Comparison of ENCODE assay signal across 27 mouse cellular contexts in genomic region chr11:99129287-99129686, GRCm38 (mm10). TPM values are rescaled to one million over a fixed set of nuclear protein-coding genes. Genes with fewer than 3 reads are reported as not detected.
DNase-seq lines count a peak whose midpoint lies in the region; ATAC-seq and TF ChIP-seq lines count a peak whose summit lies in the region.
"Had no signal": no experiment of that assay in that cellular context is flagged by ENCODE, and none has a peak within 500 bp of the region (broad histone marks: within the 10 kb centered on the region; RNA-seq: fewer than 3 reads in every experiment).

No protein-coding gene starts in this region.

- no peak for DNase-seq in hindbrain, embryonic 10.5 days (ENCODE audit: low spot score)
- DNase-seq in hindbrain, embryonic 11.5 days (ENCODE audit: low spot score), result no peak
- no peak for DNase-seq in neural tube, embryonic 10.5 days (ENCODE audit: extremely low spot score, low spot score)
- peak; percentile 49 for DNase-seq in brain, embryonic 14.5 days (ENCODE audit: low read depth)
- DNase-seq in kidney, adult 8-10 months, result no peak
- no peak for DNase-seq in right cerebral cortex, postnatal 25 days
- DNase-seq: adrenal gland, postnatal 25 days; cerebellum, adult 18-20 months; cerebellum, postnatal 10 days; gastrocnemius, postnatal 14 days; heart, adult 11 months; heart, postnatal 4 days; kidney, adult 11 months; kidney, postnatal 36 days; liver, postnatal 0 days; lung, postnatal 10 days; midbrain, embryonic 14.5 days; thymus, postnatal 14 days had no signal

- TF ChIP-seq POLR2A in brain, embryonic 14.5 days (IDR thresholded peaks at IDR 0.05; ENCODE audit: borderline replicate concordance, extremely low read depth, insufficient read depth, insufficient read length, poor library complexity, severe bottlenecking), result no peak

- no peak for ATAC-seq in hindbrain, embryonic 11.5 days (ENCODE audit: low FRiP score)
- peak; percentile 32; the same call in 1 of the 2 replicates for ATAC-seq in neural tube, embryonic 13.5 days (ENCODE audit: low read depth)
- ATAC-seq: forebrain, embryonic 13.5 days; inflammation-experienced regulatory T-cells, adult 6 months; liver, embryonic 12.5 days; liver, postnatal 0 days had no signal

- no peak for TF ChIP-seq CTCF in brain, embryonic 14.5 days (IDR thresholded peaks at IDR 0.05; ENCODE audit: borderline replicate concordance, extremely low read depth, insufficient read depth, insufficient read length)

- WGBS in hindbrain, embryonic 10.5 days, result 62% methylated on average over 2 of the region's 2 CpGs
- 68% methylated on average over 2 of the region's 2 CpGs for WGBS in hindbrain, embryonic 11.5 days
- 0% methylated on average over 2 of the region's 2 CpGs for WGBS in neural tube, embryonic 13.5 days

- H3K27me3 ChIP-seq in hindbrain, embryonic 10.5 days (ENCODE audit: insufficient read depth, poor library complexity, severe bottlenecking), result 0 out of 2 replicates have a peak, but pooled peaks cover 9% of the 10 kb centered on the region
- H3K27me3 ChIP-seq in hindbrain, embryonic 11.5 days (ENCODE audit: control insufficient read depth, insufficient read depth, low read length), result no peaks in the 10 kb centered on the region
- no peaks in the 10 kb centered on the region for H3K27me3 ChIP-seq in neural tube, embryonic 13.5 days
- H3K27me3 ChIP-seq: forebrain, embryonic 13.5 days; stomach, embryonic 15.5 days had no signal

- 0 out of 2 replicates have a peak overlapping the region, but pooled peaks have one; percentile 3 for H3K27ac ChIP-seq in hindbrain, embryonic 10.5 days
- H3K27ac ChIP-seq in hindbrain, embryonic 11.5 days (ENCODE audit: low read depth, low read length), result no peak overlapping the region
- H3K27ac ChIP-seq in neural tube, embryonic 13.5 days (replicated peaks), result no peak overlapping the region
- H3K27ac ChIP-seq: forebrain, embryonic 13.5 days; kidney, embryonic 15.5 days; layer of hippocampus, adult 2 months; liver, embryonic 12.5 days; macrophage; stomach, embryonic 15.5 days had no signal

- H3K4me1 ChIP-seq in hindbrain, embryonic 10.5 days (replicated peaks), result peaks cover 81% of the 10 kb centered on the region
- H3K4me1 ChIP-seq in hindbrain, embryonic 11.5 days (replicated peaks; ENCODE audit: control insufficient read depth, insufficient read depth, low read length), result peaks cover 17% of the 10 kb centered on the region
- H3K4me1 ChIP-seq in neural tube, embryonic 13.5 days (replicated peaks), result peaks cover 64% of the 10 kb centered on the region

- no peak overlapping the region for H3K4me2 ChIP-seq in hindbrain, embryonic 11.5 days (replicated peaks; ENCODE audit: low read depth, low read length)
- no peak overlapping the region for H3K4me2 ChIP-seq in neural tube, embryonic 13.5 days
- H3K4me2 ChIP-seq: forebrain, embryonic 13.5 days; heart, embryonic 11.5 days; kidney, embryonic 15.5 days; liver, embryonic 12.5 days; stomach, embryonic 15.5 days had no signal

- H3K9ac ChIP-seq in hindbrain, embryonic 11.5 days (ENCODE audit: low read depth, low read length), result no peak overlapping the region
- H3K9ac ChIP-seq in neural tube, embryonic 13.5 days, result no peak overlapping the region
- H3K9ac ChIP-seq: forebrain, embryonic 13.5 days; kidney, embryonic 15.5 days; liver, embryonic 12.5 days; liver, postnatal 0 days; stomach, embryonic 15.5 days had no signal

- H3K4me3 ChIP-seq in hindbrain, embryonic 10.5 days, result no peak overlapping the region
- no peak overlapping the region for H3K4me3 ChIP-seq in hindbrain, embryonic 11.5 days (ENCODE audit: low read depth, low read length)
- no peak overlapping the region for H3K4me3 ChIP-seq in neural tube, embryonic 13.5 days
- H3K4me3 ChIP-seq: forebrain, embryonic 13.5 days; kidney, embryonic 15.5 days; layer of hippocampus, adult 2 months; liver, embryonic 12.5 days; stomach, embryonic 15.5 days had no signal

- H3K36me3 ChIP-seq in hindbrain, embryonic 10.5 days, result no peaks in the 10 kb centered on the region
- H3K36me3 ChIP-seq in hindbrain, embryonic 11.5 days (ENCODE audit: control insufficient read depth, insufficient read depth, low read length), result no peaks in the 10 kb centered on the region
- no peaks in the 10 kb centered on the region for H3K36me3 ChIP-seq in neural tube, embryonic 13.5 days
- H3K36me3 ChIP-seq: kidney, embryonic 15.5 days; liver, embryonic 12.5 days; stomach, embryonic 15.5 days had no signal

- no peaks in the 10 kb centered on the region for H3K9me3 ChIP-seq in hindbrain, embryonic 10.5 days
- no peaks in the 10 kb centered on the region for H3K9me3 ChIP-seq in hindbrain, embryonic 11.5 days (ENCODE audit: control insufficient read depth, low read length)
- H3K9me3 ChIP-seq in neural tube, embryonic 13.5 days, result no peaks in the 10 kb centered on the region
- H3K9me3 ChIP-seq: forebrain, embryonic 13.5 days; kidney, embryonic 15.5 days; liver, embryonic 12.5 days; stomach, embryonic 15.5 days had no signal

RNA-seq across cellular contexts. Expression of gene Ccr7, which starts 25.6 kb away (rescaled TPM):
- polyA plus RNA-seq in hindbrain, embryonic 10.5 days (2016; fragmentation: Nextera tagmentation; extraction: Ambion mirVana), result 0.21 and 0.25 TPM in 2 replicates
- polyA plus RNA-seq in hindbrain, embryonic 11.5 days (2014; fragmentation: Nextera tagmentation; extraction: Ambion mirVana), result 0.17 and 0.31 TPM in 2 replicates
- polyA plus RNA-seq in neural tube, embryonic 13.5 days (2015; fragmentation: Nextera tagmentation; extraction: Ambion mirVana), result not detected in 2 replicates
- polyA plus RNA-seq in brain, embryonic 14.5 days (2012; rRNA removed), result 0.07 TPM in 1 of 2 replicates, not detected in the other
- polyA plus RNA-seq: forebrain, embryonic 13.5 days had no signal

RNA-seq across cellular contexts. Expression of gene Tns4, which starts 40.2 kb away (rescaled TPM):
- 0.67 and 1.0 TPM in 2 replicates for polyA plus RNA-seq in hindbrain, embryonic 10.5 days (2016; fragmentation: Nextera tagmentation; extraction: Ambion mirVana)
- polyA plus RNA-seq in hindbrain, embryonic 11.5 days (2014; fragmentation: Nextera tagmentation; extraction: Ambion mirVana), result 0.50 and 1.1 TPM in 2 replicates
- polyA plus RNA-seq in neural tube, embryonic 13.5 days (2015; fragmentation: Nextera tagmentation; extraction: Ambion mirVana), result 0.40 TPM in 1 of 2 replicates, not detected in the other
- polyA plus RNA-seq in brain, embryonic 14.5 days (2012; rRNA removed), result 0.08 and 0.16 TPM in 2 replicates
- polyA plus RNA-seq: forebrain, embryonic 13.5 days had no signal
